Mouse (Mus musculus) cerebellum, adult 2 months (tissue): ENCODE measurements around the gene Smyd3. TPM values are rescaled to one million over a fixed set of nuclear protein-coding genes. Genes with fewer than 3 reads are reported as not detected.

Source experiments
- DNase-seq, 2 experiments: peaks; one replicate each; pipeline ENCODE4 v3.0.0; 2021
- H3K27ac ChIP-seq: fragments of 200-500 bp; 2 replicates; pipeline ENCODE4 v1.5.1; 2012; ENCODE audit warnings: low read length, control low read depth, inconsistent platforms; ENCODE audit not compliant: insufficient read depth
- H3K27me3 ChIP-seq: fragments of 200-500 bp; 2 replicates; pipeline ENCODE4 v1.6.1; 2012; ENCODE audit warnings: inconsistent platforms, mild to moderate bottlenecking, low read length, moderate library complexity; ENCODE audit not compliant: control insufficient read depth, insufficient read depth
- H3K4me1 ChIP-seq: fragments of 200-500 bp; 2 replicates; pipeline ENCODE4 v1.6.1; 2011; ENCODE audit warnings: low read length; ENCODE audit not compliant: control insufficient read depth, insufficient read depth
- H3K4me3 ChIP-seq: fragments of 200-500 bp; replicated peaks from 2 replicates; pipeline ENCODE3; 2011; ENCODE audit warnings: mild to moderate bottlenecking, low read depth, low read length, control low read depth; ENCODE audit not compliant: insufficient read depth
- CTCF ChIP-seq: fragments of 200-500 bp; IDR thresholded peaks from 2 replicates; pipeline ENCODE4 v1.5.1; 2011; ENCODE audit warnings: low read depth, mild to moderate bottlenecking, control low read depth, low read length, moderate library complexity, borderline replicate concordance; ENCODE audit not compliant: insufficient read depth
- POLR2A ChIP-seq: fragments of 200-500 bp; IDR thresholded peaks from 2 replicates; pipeline ENCODE4 v1.6.1; 2011; ENCODE audit warnings: low read length, control low read depth, borderline replicate concordance; ENCODE audit not compliant: insufficient read depth
- WGBS: fragments of 180-500 bp; shearing (Covaris S2); methylation state at CpG from one replicate; pipeline ENCODE4 v1.1.7; 2018; 5-methylcytosine and 5-hydroxymethylcytosine counted together
- polyA plus RNA-seq: library from polyadenylated mRNA; depleted of rRNA; stranded (reverse); fragments of >200 nt; gene quantifications from 2 replicates; pipeline ENCODE4 v1.2.3, GENCODE M21; 2012

The Smyd3 gene
- polyA plus RNA-seq, 1 experiment = 17.3 TPM

- H3K27ac ChIP-seq = no peak overlapping the region
- H3K4me3 ChIP-seq = no peak overlapping the region
- no peaks in the 10 kb centered on the region for H3K27me3 ChIP-seq
- DNase-seq = no peak
- no peaks in the 10 kb centered on the region for H3K4me1 ChIP-seq
- TF ChIP-seq CTCF = no peak
- TF ChIP-seq POLR2A = no peak
- 63% methylated on average over 2 of the region's 2 CpGs for WGBS
These were observed 172.4 kb downstream of the Smyd3 start for GRCm38 (mm10) chr1:179345318-179345925.

- WGBS = 88% methylated on average over 17 of the region's 17 CpGs
- H3K4me3 ChIP-seq = no peak overlapping the region
- no peak for DNase-seq
These were observed 174.4 kb downstream of the Smyd3 start for GRCm38 (mm10) chr1:179343426-179343825.

GRCm38 (mm10) chr1:179341589-179341988, 176.3 kb downstream of the Smyd3 start:
- Histone ChIP-seq H3K27ac (no peak overlapping the region), H3K27me3 (no peaks in the 10 kb centered on the region), H3K4me1 (no peaks in the 10 kb centered on the region), H3K4me3 (no peak overlapping the region)
- DNase-seq = no peak
- WGBS = 83% methylated on average over 1 of the region's 1 CpGs
- TF ChIP-seq POLR2A (no peak), CTCF (no peak)

More at GRCm38 (mm10) chr1:179343426-179343825, 174.4 kb downstream of the Smyd3 start:
- H3K27me3 ChIP-seq = no peaks in the 10 kb centered on the region
- no peaks in the 10 kb centered on the region for H3K4me1 ChIP-seq
- H3K27ac ChIP-seq = no peak overlapping the region
- TF ChIP-seq POLR2A = no peak
- TF ChIP-seq CTCF = no peak

GRCm38 (mm10) chr1:179339066-179339465, 178.8 kb downstream of the Smyd3 start:
- TF ChIP-seq POLR2A (no peak), CTCF (no peak)
- DNase-seq = no peak
- WGBS = 87% methylated on average over 3 of the region's 3 CpGs
- H3K27ac ChIP-seq = no peak overlapping the region
- H3K27me3 ChIP-seq = no peaks in the 10 kb centered on the region
- no peak overlapping the region for H3K4me3 ChIP-seq
- no peaks in the 10 kb centered on the region for H3K4me1 ChIP-seq

- WGBS = 92% methylated on average over 5 of the region's 5 CpGs
- no peak for DNase-seq
- Histone ChIP-seq H3K4me3 (no peak overlapping the region), H3K4me1 (no peaks in the 10 kb centered on the region), H3K27me3 (no peaks in the 10 kb centered on the region), H3K27ac (no peak overlapping the region)
- no peak for TF ChIP-seq CTCF
- no peak for TF ChIP-seq POLR2A
These were observed 180.3 kb downstream of the Smyd3 start for GRCm38 (mm10) chr1:179337529-179337928.

- 87% methylated on average over 3 of the region's 3 CpGs for whole genome bisulfite sequencing
- Histone ChIP-seq H3K4me1 (no peaks in the 10 kb centered on the region), H3K27me3 (no peaks in the 10 kb centered on the region), H3K4me3 (no peak overlapping the region), H3K27ac (no peak overlapping the region)
- no peak for DNase-seq
- TF ChIP-seq CTCF (no peak), POLR2A (no peak)
These were observed 190.9 kb downstream of the Smyd3 start for GRCm38 (mm10) chr1:179326965-179327308.

- no peak overlapping the region for H3K27ac ChIP-seq
- DNase-seq = no peak
These were observed 191.4 kb downstream of the Smyd3 start for GRCm38 (mm10) chr1:179326262-179326964.

GRCm38 (mm10) chr1:179324271-179324670, 193.6 kb downstream of the Smyd3 start:
- Histone ChIP-seq H3K27me3 (no peaks in the 10 kb centered on the region), H3K27ac (no peak overlapping the region), H3K4me3 (no peak overlapping the region), H3K4me1 (no peaks in the 10 kb centered on the region)
- WGBS = 75% methylated on average over 6 of the region's 6 CpGs
- DNase-seq = no peak
- TF ChIP-seq CTCF (no peak), POLR2A (no peak)

More at GRCm38 (mm10) chr1:179326262-179326964, 191.4 kb downstream of the Smyd3 start:
- H3K4me3 ChIP-seq = no peak overlapping the region
- TF ChIP-seq POLR2A (no peak), CTCF (no peak)
- no peaks in the 10 kb centered on the region for H3K27me3 ChIP-seq
- 74% methylated on average over 9 of the region's 9 CpGs for WGBS
- no peaks in the 10 kb centered on the region for H3K4me1 ChIP-seq
